Mouse (Mus musculus): ENCODE measurements at regions not wholly inside any gene's neighbourhood (a gene's known extent, or its start where the extent isn't known, plus 50 kb on each side); places are given as distances from the start of the nearest gene placed in this dataset.
"Not testable (repeated sequence)": the region's sequence is repeated elsewhere in the genome, so short reads cannot be mapped to it uniquely, and the experiment has no call there.

DNA sequence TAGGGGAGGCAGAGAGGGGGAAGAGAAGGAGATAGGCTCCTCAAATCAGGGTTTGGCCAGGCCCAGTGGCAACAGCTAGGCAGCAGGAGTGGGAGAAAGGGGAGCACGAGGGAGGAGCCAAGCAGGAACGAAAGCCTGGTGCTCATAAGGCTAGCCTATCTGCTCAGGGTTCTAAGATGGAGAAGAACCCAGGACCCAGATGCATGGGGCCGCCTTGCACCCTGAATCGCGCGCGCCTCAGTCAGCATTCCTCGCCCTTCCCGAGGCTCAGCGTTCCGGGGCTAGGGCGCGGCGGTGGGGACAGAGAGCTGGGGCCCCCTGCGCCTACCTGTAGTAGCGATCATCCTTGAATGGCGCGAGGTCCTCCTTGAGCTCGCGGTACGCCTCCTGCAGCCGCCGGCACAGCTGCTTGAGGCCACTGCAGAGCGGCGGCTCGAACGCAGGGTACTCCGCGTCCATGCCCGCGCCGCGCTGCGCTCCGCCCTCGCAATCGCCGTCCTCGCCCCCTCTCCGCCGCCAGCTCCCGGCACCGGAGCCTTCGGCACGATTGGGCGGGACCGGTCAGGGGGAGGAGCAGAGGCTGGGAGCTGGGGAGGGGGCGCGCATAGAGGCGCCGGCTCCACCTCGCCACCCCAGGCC lies 60.1 kb downstream of the Dynlt1b start:
- ATAC-seq (ENCODE audit: insufficient read depth, low FRiP score, low read depth), result peak; percentile 38; the same call in 1 of the 2 replicates
- WGBS, result under 1% methylated on average over 23 of the region's 52 CpGs
- H3K27ac ChIP-seq; H3K27me3 ChIP-seq (replicated peaks); H3K9ac ChIP-seq; H3K36me3 ChIP-seq; H3K9me3 ChIP-seq; H3K4me1 ChIP-seq: not testable (repeated sequence)
- H3K4me2 ChIP-seq, result peak overlapping the region; percentile 44
- H3K4me3 ChIP-seq (replicated peaks), result peak overlapping the region; percentile 23

DNA sequence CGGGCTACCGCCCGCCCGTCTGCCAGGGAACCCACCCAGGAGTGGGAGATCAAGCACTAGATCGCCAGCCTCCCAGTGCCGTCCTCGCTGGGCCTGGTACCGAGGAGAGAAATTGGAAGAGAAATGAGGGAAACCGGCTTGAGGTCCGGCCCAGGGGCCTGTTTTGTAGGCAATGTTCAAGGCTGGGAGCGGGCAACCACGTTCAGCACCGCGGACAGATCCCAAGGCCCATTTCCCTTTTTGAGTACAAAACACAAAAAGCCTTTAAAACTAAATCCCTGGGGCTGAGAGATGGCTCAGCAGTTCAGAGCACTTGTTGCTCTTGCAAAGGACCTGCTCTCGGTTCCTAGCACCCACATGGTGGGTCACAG lies 60.6 kb downstream of the Dynlt1b start:
- not testable (repeated sequence) for H3K36me3 ChIP-seq; H3K9ac ChIP-seq; H3K4me3 ChIP-seq (replicated peaks); H3K4me2 ChIP-seq; H3K27ac ChIP-seq; H3K9me3 ChIP-seq; H3K4me1 ChIP-seq; H3K27me3 ChIP-seq (replicated peaks)
- WGBS, result no CpG with 5 or more reads among the region's 15 CpGs
- ATAC-seq (ENCODE audit: insufficient read depth, low FRiP score, low read depth), result peak; percentile 25; the same call in 1 of the 2 replicates

GRCm38 (mm10) chr17:6492501-6492900 lies 62.6 kb downstream of the Dynlt1b start:
- not testable (repeated sequence) for ATAC-seq (ENCODE audit: insufficient read depth, low FRiP score, low read depth)
- 21% methylated on average over 19 of the region's 19 CpGs for WGBS

DNA sequence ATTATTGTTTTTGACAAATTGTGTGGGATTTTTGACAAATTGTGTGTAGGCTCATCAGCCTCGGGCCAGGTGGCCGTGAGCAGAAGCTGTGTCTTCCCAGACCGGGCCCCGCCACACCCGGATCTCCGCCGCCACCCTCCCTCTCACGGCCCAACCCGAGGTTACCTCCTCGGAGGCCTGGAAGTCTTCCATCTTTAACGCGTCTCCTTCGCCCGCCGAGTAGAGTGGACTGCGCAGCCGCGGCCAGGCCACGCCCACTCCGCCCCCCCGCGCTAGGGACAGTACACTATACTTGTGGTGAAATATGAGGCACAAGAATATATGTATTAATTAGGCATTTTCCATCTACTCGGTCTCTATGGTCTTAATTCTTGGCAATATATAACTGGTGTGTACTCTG lies 63.0 kb downstream of the Dynlt1b start:
- not testable (repeated sequence) for H3K9ac ChIP-seq; H3K36me3 ChIP-seq; H3K4me2 ChIP-seq; H3K4me3 ChIP-seq (replicated peaks); H3K4me1 ChIP-seq; ATAC-seq (ENCODE audit: insufficient read depth, low FRiP score, low read depth); H3K27ac ChIP-seq; H3K27me3 ChIP-seq (replicated peaks); H3K9me3 ChIP-seq
- 40% methylated on average over 23 of the region's 23 CpGs for whole genome bisulfite sequencing

More at GRCm38 (mm10) chr17:6492501-6492900, 62.6 kb downstream of the Dynlt1b start:
- H3K4me1 ChIP-seq; H3K36me3 ChIP-seq; H3K4me3 ChIP-seq (replicated peaks); H3K27ac ChIP-seq; H3K9me3 ChIP-seq; H3K27me3 ChIP-seq (replicated peaks); H3K9ac ChIP-seq: not testable (repeated sequence)
- H3K4me2 ChIP-seq, result peak overlapping the region; percentile 20; the same call in 1 of the 2 replicates

DNA sequence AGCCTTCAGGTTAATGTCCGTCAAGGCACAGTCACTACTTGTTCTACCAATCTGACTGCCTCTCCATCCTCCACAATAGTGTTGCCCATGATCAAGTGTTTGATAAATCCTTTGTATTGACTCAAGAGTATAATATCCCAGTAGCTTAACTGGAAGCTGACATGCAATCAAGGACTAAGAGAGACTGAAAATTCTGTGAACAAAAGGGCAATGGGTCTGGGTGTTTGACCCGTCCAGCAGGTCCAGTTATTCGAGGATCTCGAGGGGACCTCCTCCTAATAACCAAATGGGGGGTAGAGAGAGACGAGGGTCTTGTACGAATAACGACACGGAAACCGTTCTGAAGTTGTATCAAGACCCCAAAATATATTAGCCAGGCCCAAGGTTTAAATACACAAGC lies 66.6 kb downstream of the Dynlt1b start:
- not testable (repeated sequence) for H3K4me1 ChIP-seq; ATAC-seq (ENCODE audit: insufficient read depth, low FRiP score, low read depth); H3K9me3 ChIP-seq; H3K27ac ChIP-seq; H3K9ac ChIP-seq; H3K36me3 ChIP-seq; H3K4me2 ChIP-seq; H3K4me3 ChIP-seq (replicated peaks); H3K27me3 ChIP-seq (replicated peaks)
- WGBS, result 89% methylated on average over 9 of the region's 9 CpGs

DNA sequence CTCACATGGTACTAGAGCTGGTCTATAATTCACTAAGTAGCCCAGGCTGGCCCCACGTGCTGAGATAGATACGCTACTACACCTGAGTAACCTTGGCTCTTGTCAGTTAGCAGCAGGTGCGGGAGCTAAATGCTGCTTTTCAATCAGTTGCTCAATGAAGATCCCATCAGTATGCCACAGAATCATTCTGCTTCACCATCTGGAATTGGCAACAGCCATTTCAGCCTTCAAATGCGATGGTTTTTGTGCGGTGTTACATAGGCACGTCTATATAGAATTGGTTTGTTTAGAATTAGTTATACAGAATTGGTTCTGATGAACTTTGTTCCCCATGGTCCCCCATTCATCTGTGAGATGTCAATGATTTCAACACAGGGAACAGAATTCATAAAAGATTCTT lies 72.8 kb downstream of the Dynlt1b start:
- H3K9ac ChIP-seq; H3K4me1 ChIP-seq; H3K27me3 ChIP-seq (replicated peaks); H3K36me3 ChIP-seq; ATAC-seq (ENCODE audit: insufficient read depth, low FRiP score, low read depth); H3K4me3 ChIP-seq (replicated peaks); H3K9me3 ChIP-seq; H3K4me2 ChIP-seq; H3K27ac ChIP-seq: not testable (repeated sequence)
- 86% methylated on average over 4 of the region's 6 CpGs for WGBS

GRCm38 (mm10) chr17:6505896-6506295 lies 76.0 kb downstream of the Dynlt1b start:
- ATAC-seq (ENCODE audit: insufficient read depth, low FRiP score, low read depth); H3K9ac ChIP-seq; H3K4me3 ChIP-seq (replicated peaks); H3K27ac ChIP-seq; H3K27me3 ChIP-seq (replicated peaks); H3K4me2 ChIP-seq; H3K4me1 ChIP-seq; H3K9me3 ChIP-seq; H3K36me3 ChIP-seq: not testable (repeated sequence)
- 80% methylated on average over 6 of the region's 6 CpGs for WGBS

DNA sequence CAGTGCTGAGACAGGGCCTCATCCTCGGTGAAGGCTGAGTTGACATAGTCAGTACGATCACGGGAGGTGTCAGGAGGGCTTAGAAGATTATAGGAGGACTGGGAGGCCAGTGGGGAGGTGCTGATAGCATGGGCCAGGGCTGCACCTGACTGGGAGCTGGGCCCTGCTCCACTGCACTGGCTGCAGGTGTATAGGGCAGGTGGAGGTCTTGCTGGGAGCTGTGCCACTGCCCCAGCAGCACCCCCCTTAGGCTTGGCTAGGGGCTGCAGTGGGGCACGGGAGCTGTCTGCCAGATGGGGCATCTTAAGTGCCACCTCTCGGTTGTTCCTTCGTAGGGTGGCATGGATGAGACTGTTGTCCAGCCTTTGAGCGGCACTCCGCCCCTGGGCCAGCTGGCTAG lies 85.2 kb downstream of the Dynlt1b start:
- H3K9ac ChIP-seq, result not testable (repeated sequence)
- WGBS, result 85% methylated on average over 5 of the region's 8 CpGs

GRCm38 (mm10) chr17:6519107-6519506 lies 82.4 kb upstream of the Dynlt1c start:
- H3K27ac ChIP-seq; H3K27me3 ChIP-seq (replicated peaks); H3K4me3 ChIP-seq (replicated peaks); H3K9ac ChIP-seq; H3K36me3 ChIP-seq; H3K9me3 ChIP-seq; ATAC-seq (ENCODE audit: insufficient read depth, low FRiP score, low read depth); H3K4me2 ChIP-seq; H3K4me1 ChIP-seq: not testable (repeated sequence)
- 65% methylated on average over 6 of the region's 6 CpGs for WGBS

More for the DNA sequence above, 85.2 kb downstream of the Dynlt1b start:
- not testable (repeated sequence) for H3K4me2 ChIP-seq; H3K27me3 ChIP-seq (replicated peaks); H3K9me3 ChIP-seq; H3K27ac ChIP-seq; H3K4me3 ChIP-seq (replicated peaks); H3K4me1 ChIP-seq; H3K36me3 ChIP-seq
- ATAC-seq (ENCODE audit: insufficient read depth, low FRiP score, low read depth), result 0 out of 2 replicates have a peak, but pooled peaks have one; percentile 36

- not testable (repeated sequence) for H3K36me3 ChIP-seq; H3K9ac ChIP-seq; H3K4me1 ChIP-seq; H3K9me3 ChIP-seq; H3K27me3 ChIP-seq (replicated peaks); ATAC-seq (ENCODE audit: insufficient read depth, low FRiP score, low read depth); H3K4me3 ChIP-seq (replicated peaks); H3K27ac ChIP-seq; H3K4me2 ChIP-seq
- 81% methylated on average over 2 of the region's 2 CpGs for WGBS
These were observed 81.5 kb upstream of the Dynlt1c start for GRCm38 (mm10) chr17:6520001-6520400.

GRCm38 (mm10) chr17:6520751-6521150 lies 80.7 kb upstream of the Dynlt1c start:
- H3K4me1 ChIP-seq; H3K4me2 ChIP-seq; H3K9ac ChIP-seq; H3K4me3 ChIP-seq (replicated peaks); ATAC-seq (ENCODE audit: insufficient read depth, low FRiP score, low read depth); H3K36me3 ChIP-seq; H3K27me3 ChIP-seq (replicated peaks); H3K27ac ChIP-seq; H3K9me3 ChIP-seq: not testable (repeated sequence)
- 68% methylated on average over 4 of the region's 4 CpGs for WGBS

DNA sequence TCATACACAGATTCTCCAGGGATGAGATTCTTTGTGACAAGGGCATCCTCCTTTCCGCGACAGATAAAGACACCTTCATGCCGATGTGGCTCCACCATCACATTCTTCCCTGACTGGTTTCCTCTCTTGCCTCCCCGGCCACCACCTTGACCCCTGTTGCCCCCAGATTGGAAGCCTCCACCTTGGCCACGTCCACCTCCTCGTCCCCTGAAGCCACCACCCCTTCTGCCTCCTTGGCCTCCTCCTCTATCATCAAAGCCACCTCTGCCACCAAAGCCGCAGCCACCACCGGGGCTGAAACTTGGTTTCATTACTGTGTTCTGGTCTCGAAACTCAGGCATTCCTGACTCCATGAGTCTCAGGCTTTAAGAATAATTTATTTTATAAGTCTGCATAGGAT lies 79.3 kb upstream of the Dynlt1c start:
- H3K4me3 ChIP-seq (replicated peaks); H3K36me3 ChIP-seq; H3K27me3 ChIP-seq (replicated peaks); H3K4me1 ChIP-seq; H3K9ac ChIP-seq; H3K27ac ChIP-seq; ATAC-seq (ENCODE audit: insufficient read depth, low FRiP score, low read depth); H3K9me3 ChIP-seq; H3K4me2 ChIP-seq: not testable (repeated sequence)
- whole genome bisulfite sequencing, result 70% methylated on average over 6 of the region's 9 CpGs

DNA sequence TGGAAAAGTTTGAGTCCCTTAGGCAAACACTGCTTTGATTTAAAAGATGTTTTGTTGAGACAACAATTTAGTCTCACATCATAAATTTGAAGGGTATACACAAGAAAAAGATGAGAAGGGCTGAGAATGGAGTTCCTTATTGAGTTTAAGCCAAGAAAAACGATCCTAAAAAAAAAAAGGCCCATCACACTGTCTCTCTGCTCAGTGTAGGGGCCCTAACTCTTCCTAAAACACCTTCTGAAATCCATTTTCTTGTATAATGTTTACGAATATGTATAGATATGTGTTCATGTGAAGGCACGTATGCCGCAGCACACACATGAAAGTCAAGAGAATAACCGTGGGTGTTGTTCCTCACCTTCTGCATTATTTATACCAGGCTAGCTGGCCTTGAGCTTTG lies 62.7 kb upstream of the Dynlt1c start:
- no CpG with 5 or more reads among the region's 5 CpGs for WGBS
- H3K9ac ChIP-seq, result not testable (repeated sequence)

More for the DNA sequence above, 62.7 kb upstream of the Dynlt1c start:
- H3K27me3 ChIP-seq (replicated peaks); H3K4me3 ChIP-seq (replicated peaks); H3K9me3 ChIP-seq; H3K4me1 ChIP-seq; H3K27ac ChIP-seq; H3K36me3 ChIP-seq; ATAC-seq (ENCODE audit: insufficient read depth, low FRiP score, low read depth); H3K4me2 ChIP-seq: not testable (repeated sequence)
